Mouse (Mus musculus): ENCODE measurements around the gene Vmn2r98. TPM values are rescaled to one million over a fixed set of nuclear protein-coding genes. Genes with fewer than 3 reads are reported as not detected.
"Not testable (repeated sequence)": the region's sequence is repeated elsewhere in the genome, so short reads cannot be mapped to it uniquely, and the experiment has no call there.

Vmn2r98 gene
- not detected in 2 replicates for polyA plus RNA-seq (2015; fragmentation: Nextera tagmentation; extraction: Ambion mirVana)

GRCm38 (mm10) chr17:19053160-19053559 is at the start of gene Vmn2r98:
Gene Vmn2r98, plus strand, starts transcription at chr17:19053460.
- H3K27ac ChIP-seq (ENCODE audit: low read length); H3K4me3 ChIP-seq (ENCODE audit: low read depth, low read length); ATAC-seq; H3K36me3 ChIP-seq (ENCODE audit: control insufficient read depth, insufficient read depth, low read length); H3K9me3 ChIP-seq (replicated peaks; ENCODE audit: control insufficient read depth, low read length, poor library complexity, severe bottlenecking); H3K27me3 ChIP-seq (ENCODE audit: control insufficient read depth, insufficient read depth, low read depth, low read length); H3K9ac ChIP-seq (ENCODE audit: low read depth, low read length); H3K4me1 ChIP-seq (ENCODE audit: control insufficient read depth, insufficient read depth, low read length); H3K4me2 ChIP-seq (ENCODE audit: low read length): not testable (repeated sequence)

GRCm38 (mm10) chr17:19031441-19031840 is 21.8 kb upstream of the Vmn2r98 start:
- H3K4me2 ChIP-seq (ENCODE audit: low read length); H3K9ac ChIP-seq (ENCODE audit: low read depth, low read length); H3K27ac ChIP-seq (ENCODE audit: low read length); ATAC-seq; H3K4me3 ChIP-seq (ENCODE audit: low read depth, low read length); H3K27me3 ChIP-seq (ENCODE audit: control insufficient read depth, insufficient read depth, low read depth, low read length); H3K36me3 ChIP-seq (ENCODE audit: control insufficient read depth, insufficient read depth, low read length); H3K4me1 ChIP-seq (ENCODE audit: control insufficient read depth, insufficient read depth, low read length): not testable (repeated sequence)
- 65% methylated on average over 1 of the region's 1 CpGs for WGBS
- peaks cover 17% of the 10 kb centered on the region for H3K9me3 ChIP-seq (replicated peaks; ENCODE audit: control insufficient read depth, low read length, poor library complexity, severe bottlenecking)

GRCm38 (mm10) chr17:19031962-19032361 is 21.3 kb upstream of the Vmn2r98 start:
- Histone ChIP-seq H3K36me3 (ENCODE audit: control insufficient read depth, insufficient read depth, low read length) (no peaks in the 10 kb centered on the region), H3K4me1 (ENCODE audit: control insufficient read depth, insufficient read depth, low read length) (no peaks in the 10 kb centered on the region), H3K4me2 (ENCODE audit: low read length) (no peak overlapping the region), H3K9ac (ENCODE audit: low read depth, low read length) (no peak overlapping the region), H3K27ac (ENCODE audit: low read length) (no peak overlapping the region), H3K4me3 (ENCODE audit: low read depth, low read length) (no peak overlapping the region), H3K9me3 (replicated peaks; ENCODE audit: control insufficient read depth, low read length, poor library complexity, severe bottlenecking) (peaks cover 14% of the 10 kb centered on the region), H3K27me3 (ENCODE audit: control insufficient read depth, insufficient read depth, low read depth, low read length) (no peaks in the 10 kb centered on the region)
- ATAC-seq: no peak
- WGBS: 70% methylated on average over 2 of the region's 2 CpGs

- no peak for ATAC-seq
These were observed 20.5 kb upstream of the Vmn2r98 start for GRCm38 (mm10) chr17:19032721-19033120.

More at GRCm38 (mm10) chr17:19032721-19033120, 20.5 kb upstream of the Vmn2r98 start:
- 68% methylated on average over 3 of the region's 3 CpGs for WGBS
- H3K4me3 ChIP-seq (ENCODE audit: low read depth, low read length): no peak overlapping the region
- no peak overlapping the region for H3K27ac ChIP-seq (ENCODE audit: low read length)
- H3K4me2 ChIP-seq (ENCODE audit: low read length): no peak overlapping the region
- H3K27me3 ChIP-seq (ENCODE audit: control insufficient read depth, insufficient read depth, low read depth, low read length): no peaks in the 10 kb centered on the region
- no peaks in the 10 kb centered on the region for H3K4me1 ChIP-seq (ENCODE audit: control insufficient read depth, insufficient read depth, low read length)
- H3K9ac ChIP-seq (ENCODE audit: low read depth, low read length): no peak overlapping the region
- H3K36me3 ChIP-seq (ENCODE audit: control insufficient read depth, insufficient read depth, low read length): no peaks in the 10 kb centered on the region
- peaks cover 17% of the 10 kb centered on the region for H3K9me3 ChIP-seq (replicated peaks; ENCODE audit: control insufficient read depth, low read length, poor library complexity, severe bottlenecking)

Other genes with a start within 250 kb of the Vmn2r98 start
- gene Vmn2r97, start 139.2 kb upstream of the Vmn2r98 start, polyA plus RNA-seq (2015; fragmentation: Nextera tagmentation; extraction: Ambion mirVana): 0.05 TPM in 1 of 2 replicates, not detected in the other